Mouse (Mus musculus): ENCODE measurements around the gene Them7. TPM values are rescaled to one million over a fixed set of nuclear protein-coding genes. Genes with fewer than 3 reads are reported as not detected.

Gene Them7
- polyA plus RNA-seq, 1 experiment from 2014 or later, result 0.98 TPM

DNA sequence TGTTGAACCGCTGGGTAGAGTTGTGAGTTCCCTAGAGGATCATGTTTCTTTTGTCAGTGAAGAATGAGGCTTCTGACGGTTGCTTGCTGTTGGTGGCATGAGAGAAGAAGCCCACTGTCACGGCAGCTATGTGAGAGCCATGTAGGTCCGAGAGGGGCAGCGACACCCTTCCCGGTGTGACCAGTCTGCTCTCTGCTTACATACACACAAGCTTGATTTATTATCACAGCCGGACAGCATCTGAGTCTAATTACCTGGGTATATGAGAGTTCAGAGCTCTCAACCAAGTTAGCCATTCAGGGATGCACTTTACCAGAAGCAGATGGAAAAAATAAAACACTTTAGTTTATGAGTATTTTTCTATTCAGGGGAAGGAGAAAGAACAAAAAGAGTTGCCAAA lies 18.8 kb downstream of the Them7 start:
- Histone ChIP-seq H3K4me1 (ENCODE audit: control insufficient read depth, insufficient read depth, low read length) (no peaks in the 10 kb centered on the region), H3K9ac (ENCODE audit: low read length) (no peak overlapping the region), H3K36me3 (ENCODE audit: control insufficient read depth, insufficient read depth) (no peaks in the 10 kb centered on the region), H3K4me3 (ENCODE audit: low read length) (no peak overlapping the region), H3K27me3 (ENCODE audit: control insufficient read depth, insufficient read depth, low read length) (no peaks in the 10 kb centered on the region), H3K4me2 (ENCODE audit: low read depth, low read length) (no peak overlapping the region), H3K27ac (ENCODE audit: low read length) (no peak overlapping the region), H3K9me3 (replicated peaks; ENCODE audit: control insufficient read depth, low read length) (no peaks in the 10 kb centered on the region; the same call in 1 of the 2 replicates)
- WGBS, result 61% methylated on average over 7 of the region's 7 CpGs
- no peak for ATAC-seq (replicated peaks; ENCODE audit: extremely low read depth, insufficient read depth, low FRiP score)

DNA sequence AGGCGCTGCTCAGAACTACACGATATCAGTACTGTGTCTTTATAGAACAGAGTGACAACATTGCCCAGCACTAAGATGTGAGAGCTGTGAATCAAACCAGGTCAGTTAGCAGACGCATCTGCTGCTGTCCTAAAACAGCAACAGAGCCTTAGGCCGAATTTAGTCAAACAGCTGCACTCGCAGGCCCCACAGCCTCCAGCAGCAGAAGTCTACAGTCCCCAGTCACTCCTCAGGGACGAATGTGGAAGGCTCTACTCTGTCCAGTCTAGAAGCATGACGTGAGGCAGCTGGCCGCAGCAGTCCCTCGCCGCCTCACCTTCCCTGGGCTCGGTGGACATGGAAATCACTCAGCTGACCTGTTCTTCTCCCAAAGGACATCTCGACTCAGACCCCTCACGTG lies 20.6 kb downstream of the Them7 start:
- no peak for ATAC-seq (replicated peaks; ENCODE audit: extremely low read depth, insufficient read depth, low FRiP score)
- Histone ChIP-seq H3K4me1 (ENCODE audit: control insufficient read depth, insufficient read depth, low read length) (no peaks in the 10 kb centered on the region), H3K4me3 (ENCODE audit: low read length) (no peak overlapping the region), H3K4me2 (ENCODE audit: low read depth, low read length) (no peak overlapping the region), H3K9ac (ENCODE audit: low read length) (no peak overlapping the region), H3K27ac (ENCODE audit: low read length) (no peak overlapping the region), H3K36me3 (ENCODE audit: control insufficient read depth, insufficient read depth) (no peaks in the 10 kb centered on the region), H3K27me3 (ENCODE audit: control insufficient read depth, insufficient read depth, low read length) (no peaks in the 10 kb centered on the region), H3K9me3 (replicated peaks; ENCODE audit: control insufficient read depth, low read length) (no peaks in the 10 kb centered on the region; the same call in 1 of the 2 replicates)
- WGBS, result 56% methylated on average over 13 of the region's 13 CpGs

DNA sequence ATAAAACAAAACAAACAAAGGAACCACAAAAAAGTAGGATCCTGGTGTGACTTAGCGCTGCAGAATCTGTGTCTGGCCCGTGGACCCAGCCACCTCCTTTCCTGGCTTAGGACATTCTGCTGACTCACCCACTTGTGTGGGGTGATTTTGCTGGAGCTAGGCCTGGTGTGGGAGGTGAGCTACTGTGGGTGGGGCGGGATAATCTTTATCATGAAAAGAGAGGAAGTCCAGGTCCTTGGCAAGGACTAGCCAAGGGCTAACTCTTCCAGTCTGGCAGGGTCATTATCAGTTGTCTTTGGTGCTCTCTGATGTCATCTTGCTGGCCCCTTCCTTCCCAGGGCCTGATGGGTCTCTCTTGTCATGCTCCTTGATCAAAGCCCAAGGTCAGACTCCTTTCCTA lies 27.9 kb downstream of the Them7 start:
- WGBS, result 59% methylated on average over 3 of the region's 3 CpGs
- Histone ChIP-seq H3K4me3 (ENCODE audit: low read length) (no peak overlapping the region), H3K4me2 (ENCODE audit: low read depth, low read length) (no peak overlapping the region), H3K27me3 (ENCODE audit: control insufficient read depth, insufficient read depth, low read length) (no peaks in the 10 kb centered on the region), H3K9ac (ENCODE audit: low read length) (no peak overlapping the region), H3K4me1 (ENCODE audit: control insufficient read depth, insufficient read depth, low read length) (no peaks in the 10 kb centered on the region), H3K36me3 (ENCODE audit: control insufficient read depth, insufficient read depth) (no peaks in the 10 kb centered on the region), H3K27ac (ENCODE audit: low read length) (no peak overlapping the region), H3K9me3 (replicated peaks; ENCODE audit: control insufficient read depth, low read length) (no peaks in the 10 kb centered on the region)
- ATAC-seq (replicated peaks; ENCODE audit: extremely low read depth, insufficient read depth, low FRiP score), result no peak

DNA sequence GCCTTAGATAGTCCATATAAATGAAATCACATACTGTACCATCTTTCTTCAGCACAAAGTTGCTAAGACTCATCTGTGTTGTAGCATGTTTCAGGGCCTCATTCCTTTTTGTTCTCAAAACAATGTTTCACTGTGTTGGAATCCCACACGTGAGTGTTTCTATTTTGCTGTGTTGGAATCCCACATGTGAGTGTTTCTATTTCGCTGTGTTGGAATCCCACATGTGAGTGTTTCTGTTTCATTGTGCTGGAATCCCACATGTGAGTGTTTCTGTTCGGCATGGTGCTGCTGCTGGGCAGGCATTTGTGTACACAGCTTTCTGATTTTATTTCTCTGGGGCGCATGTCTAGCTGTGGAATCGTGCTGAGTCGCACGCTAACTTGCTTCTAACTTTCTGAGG lies 28.7 kb downstream of the Them7 start:
- WGBS, result 62% methylated on average over 7 of the region's 7 CpGs

DNA sequence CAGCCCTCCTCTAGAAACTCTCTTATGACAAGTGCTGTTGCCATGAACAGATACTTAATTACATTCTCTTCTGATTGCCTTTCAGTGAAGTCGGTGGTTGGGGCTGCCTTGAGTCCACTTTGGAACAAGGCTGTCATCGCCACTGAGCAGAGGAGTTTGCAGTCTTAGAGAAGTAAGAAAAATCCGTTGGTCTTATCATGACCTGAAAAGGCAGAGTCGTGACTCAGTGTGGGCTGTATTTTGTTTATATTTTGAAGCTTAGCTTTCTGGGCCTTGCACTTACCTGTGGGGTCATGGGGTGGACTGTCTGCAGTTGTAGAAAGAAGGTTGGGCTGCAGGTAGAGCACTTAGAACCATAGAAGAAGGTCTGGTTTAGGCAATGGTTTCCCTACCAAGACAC lies 31.3 kb downstream of the Them7 start:
- no peak overlapping the region for H3K4me3 ChIP-seq (ENCODE audit: low read length)
- H3K9ac ChIP-seq (ENCODE audit: low read length), result no peak overlapping the region
- ATAC-seq (replicated peaks; ENCODE audit: extremely low read depth, insufficient read depth, low FRiP score), result no peak
- no peak overlapping the region for H3K27ac ChIP-seq (ENCODE audit: low read length)
- no peaks in the 10 kb centered on the region for H3K4me1 ChIP-seq (ENCODE audit: control insufficient read depth, insufficient read depth, low read length)
- no peak overlapping the region for H3K4me2 ChIP-seq (ENCODE audit: low read depth, low read length)
- H3K36me3 ChIP-seq (ENCODE audit: control insufficient read depth, insufficient read depth), result no peaks in the 10 kb centered on the region
- H3K27me3 ChIP-seq (ENCODE audit: control insufficient read depth, insufficient read depth, low read length), result no peaks in the 10 kb centered on the region
- no peaks in the 10 kb centered on the region for H3K9me3 ChIP-seq (replicated peaks; ENCODE audit: control insufficient read depth, low read length)
- 42% methylated on average over 4 of the region's 4 CpGs for WGBS

More for the DNA sequence above, 28.7 kb downstream of the Them7 start:
- Histone ChIP-seq H3K36me3 (ENCODE audit: control insufficient read depth, insufficient read depth) (no peaks in the 10 kb centered on the region), H3K27me3 (ENCODE audit: control insufficient read depth, insufficient read depth, low read length) (no peaks in the 10 kb centered on the region), H3K4me2 (ENCODE audit: low read depth, low read length) (no peak overlapping the region), H3K9ac (ENCODE audit: low read length) (no peak overlapping the region), H3K9me3 (replicated peaks; ENCODE audit: control insufficient read depth, low read length) (no peaks in the 10 kb centered on the region), H3K4me3 (ENCODE audit: low read length) (no peak overlapping the region), H3K4me1 (ENCODE audit: control insufficient read depth, insufficient read depth, low read length) (no peaks in the 10 kb centered on the region), H3K27ac (ENCODE audit: low read length) (no peak overlapping the region)
- ATAC-seq (replicated peaks; ENCODE audit: extremely low read depth, insufficient read depth, low FRiP score), result peak; percentile 75; the same call in 1 of the 2 replicates

DNA sequence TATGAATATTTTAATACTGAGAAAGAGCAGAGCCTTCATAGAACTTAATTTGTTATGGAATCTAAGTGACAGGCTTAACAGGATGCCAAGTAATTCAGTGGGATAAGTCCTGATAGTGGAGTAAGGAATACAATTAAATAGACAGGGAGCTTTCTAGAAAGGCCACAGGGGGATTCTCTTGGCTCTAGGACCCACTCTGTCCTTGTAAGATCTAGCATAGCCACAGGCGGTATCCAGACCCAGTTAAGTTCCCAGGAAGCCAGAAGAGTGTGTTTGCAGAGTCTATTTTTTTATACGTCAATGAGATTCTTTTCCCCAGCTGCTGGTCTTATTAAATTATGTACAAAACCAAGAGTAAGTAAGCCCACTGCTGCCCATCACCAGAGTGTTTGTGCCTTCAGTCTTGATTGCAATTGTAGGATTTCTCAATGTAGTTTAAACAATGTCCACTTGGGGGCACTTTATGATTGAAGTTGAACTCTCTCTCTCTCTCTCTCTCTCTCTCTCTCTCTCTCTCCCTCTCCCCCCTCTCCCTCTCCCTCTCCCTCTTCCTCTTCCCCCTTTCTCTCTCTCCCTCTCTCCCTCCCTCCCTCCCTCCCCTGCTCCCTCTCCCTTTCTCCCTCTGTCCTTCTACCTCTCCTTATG lies 32.4 kb downstream of the Them7 start:
- H3K4me1 ChIP-seq (ENCODE audit: control insufficient read depth, insufficient read depth, low read length), result no peaks in the 10 kb centered on the region
- H3K9ac ChIP-seq (ENCODE audit: low read length), result no peak overlapping the region
- H3K4me3 ChIP-seq (ENCODE audit: low read length), result no peak overlapping the region
- 59% methylated on average over 2 of the region's 2 CpGs for WGBS
- no peaks in the 10 kb centered on the region for H3K9me3 ChIP-seq (replicated peaks; ENCODE audit: control insufficient read depth, low read length)
- no peak overlapping the region for H3K4me2 ChIP-seq (ENCODE audit: low read depth, low read length)
- no peaks in the 10 kb centered on the region for H3K27me3 ChIP-seq (ENCODE audit: control insufficient read depth, insufficient read depth, low read length)
- ATAC-seq (replicated peaks; ENCODE audit: extremely low read depth, insufficient read depth, low FRiP score), result no peak
- no peaks in the 10 kb centered on the region for H3K36me3 ChIP-seq (ENCODE audit: control insufficient read depth, insufficient read depth)
- no peak overlapping the region for H3K27ac ChIP-seq (ENCODE audit: low read length)

DNA sequence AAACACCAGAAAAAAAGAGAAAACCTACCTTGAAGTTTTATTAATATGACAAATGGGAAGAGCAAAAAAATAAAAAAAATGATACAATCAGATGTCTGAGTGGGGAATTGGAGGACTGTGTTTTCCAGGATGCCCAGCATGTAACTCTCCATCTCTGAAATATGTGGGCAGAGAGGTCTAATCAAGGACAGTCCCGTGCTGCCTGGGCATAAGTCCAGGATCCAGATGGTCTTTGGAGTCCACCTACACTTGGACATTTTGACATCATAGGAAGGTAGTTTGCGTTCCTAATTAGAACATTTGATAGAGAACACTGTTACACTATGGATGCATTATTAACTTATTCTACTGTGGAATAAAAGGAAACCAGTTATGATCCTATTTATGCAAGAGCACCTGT lies 33.3 kb downstream of the Them7 start:
- no peak overlapping the region for H3K4me2 ChIP-seq (ENCODE audit: low read depth, low read length)
- WGBS, result 59% methylated on average over 2 of the region's 2 CpGs
- H3K27ac ChIP-seq (ENCODE audit: low read length), result no peak overlapping the region
- no peaks in the 10 kb centered on the region for H3K36me3 ChIP-seq (ENCODE audit: control insufficient read depth, insufficient read depth)
- no peak overlapping the region for H3K9ac ChIP-seq (ENCODE audit: low read length)
- H3K4me1 ChIP-seq (ENCODE audit: control insufficient read depth, insufficient read depth, low read length), result no peaks in the 10 kb centered on the region
- no peak for ATAC-seq (replicated peaks; ENCODE audit: extremely low read depth, insufficient read depth, low FRiP score)
- no peaks in the 10 kb centered on the region for H3K9me3 ChIP-seq (replicated peaks; ENCODE audit: control insufficient read depth, low read length)
- H3K4me3 ChIP-seq (ENCODE audit: low read length), result no peak overlapping the region
- no peaks in the 10 kb centered on the region for H3K27me3 ChIP-seq (ENCODE audit: control insufficient read depth, insufficient read depth, low read length)

DNA sequence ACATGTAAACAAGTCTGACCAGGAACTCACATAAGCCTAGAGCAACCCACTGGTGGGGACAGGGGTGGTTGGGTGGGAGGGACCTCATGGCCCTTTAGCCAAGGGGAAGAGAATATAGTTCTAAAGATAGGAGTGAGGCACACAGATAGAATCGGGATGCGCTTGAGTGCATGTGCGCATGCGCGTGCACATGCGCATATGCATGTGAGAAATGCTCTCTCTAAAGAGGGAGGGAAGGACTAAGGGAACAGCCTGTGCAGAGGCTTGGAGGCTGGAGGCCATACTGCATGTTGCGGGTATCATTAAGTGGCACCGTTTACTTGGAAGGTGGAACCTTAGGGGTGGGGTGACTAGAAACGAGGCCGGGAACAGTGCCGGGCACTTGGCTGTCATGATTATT lies 37.2 kb downstream of the Them7 start:
- Histone ChIP-seq H3K4me2 (ENCODE audit: low read depth, low read length) (no peak overlapping the region), H3K27me3 (ENCODE audit: control insufficient read depth, insufficient read depth, low read length) (no peaks in the 10 kb centered on the region), H3K4me3 (ENCODE audit: low read length) (no peak overlapping the region), H3K9me3 (replicated peaks; ENCODE audit: control insufficient read depth, low read length) (no peaks in the 10 kb centered on the region), H3K36me3 (ENCODE audit: control insufficient read depth, insufficient read depth) (no peaks in the 10 kb centered on the region), H3K9ac (ENCODE audit: low read length) (no peak overlapping the region), H3K4me1 (ENCODE audit: control insufficient read depth, insufficient read depth, low read length) (no peaks in the 10 kb centered on the region), H3K27ac (ENCODE audit: low read length) (no peak overlapping the region)
- no peak for ATAC-seq (replicated peaks; ENCODE audit: extremely low read depth, insufficient read depth, low FRiP score)
- WGBS, result 95% methylated on average over 11 of the region's 11 CpGs

DNA sequence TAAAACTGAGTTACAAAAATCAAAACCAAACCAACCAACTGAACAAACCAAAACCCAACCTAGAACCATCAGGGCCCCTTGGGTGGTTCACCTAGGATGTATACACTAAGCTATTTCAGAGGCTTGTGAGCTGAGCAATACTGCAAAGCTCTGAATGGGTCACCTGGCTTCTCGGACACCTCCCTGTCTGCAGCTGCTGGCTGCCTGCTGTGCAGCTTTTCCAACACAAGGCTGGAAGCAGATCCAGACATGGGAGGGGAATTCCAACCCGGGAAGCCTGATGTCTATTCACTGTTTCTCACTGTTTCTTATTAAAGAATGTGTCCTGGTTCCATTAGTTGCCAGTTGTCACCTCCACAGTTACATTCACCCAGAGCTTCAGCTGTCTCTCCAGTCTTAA lies 39.1 kb downstream of the Them7 start:
- Histone ChIP-seq H3K4me2 (ENCODE audit: low read depth, low read length) (no peak overlapping the region), H3K27me3 (ENCODE audit: control insufficient read depth, insufficient read depth, low read length) (no peaks in the 10 kb centered on the region), H3K4me3 (ENCODE audit: low read length) (no peak overlapping the region), H3K9me3 (replicated peaks; ENCODE audit: control insufficient read depth, low read length) (no peaks in the 10 kb centered on the region), H3K27ac (ENCODE audit: low read length) (no peak overlapping the region), H3K4me1 (ENCODE audit: control insufficient read depth, insufficient read depth, low read length) (no peaks in the 10 kb centered on the region), H3K36me3 (ENCODE audit: control insufficient read depth, insufficient read depth) (no peaks in the 10 kb centered on the region), H3K9ac (ENCODE audit: low read length) (no peak overlapping the region)
- WGBS, result 29% methylated on average over 2 of the region's 2 CpGs
- ATAC-seq (replicated peaks; ENCODE audit: extremely low read depth, insufficient read depth, low FRiP score), result no peak

All from heart, embryonic 16.5 days (tissue).